Mouse (Mus musculus) left cerebral cortex, adult 8-10 months (tissue): ENCODE measurements around the gene Dnlz. TPM values are rescaled to one million over a fixed set of nuclear protein-coding genes. Genes with fewer than 3 reads are reported as not detected.

Source experiments
- DNase-seq, 2 experiments: peaks; one replicate each; pipeline ENCODE4 v3.0.0; 2022; ENCODE audit warnings: low spot score in 2 of 2
- total RNA-seq, 4 experiments: library from RNA; stranded (reverse); gene quantifications; 2 replicates each; pipeline ENCODE4 v1.2.4; 2022

Gene Dnlz
- total RNA-seq, 4 experiments from 2014 or later: 24.5 to 27.8 (median 26.1) TPM

- DNase-seq: no peak
Measured at GRCm38 (mm10) chr2:26357484-26357883, 5.6 kb upstream of the Dnlz start.

- no peak for DNase-seq
Measured at GRCm38 (mm10) chr2:26356678-26357077, 4.8 kb upstream of the Dnlz start.

GRCm38 (mm10) chr2:26356231-26356630 lies 4.3 kb upstream of the Dnlz start:
- DNase-seq: no peak

DNA sequence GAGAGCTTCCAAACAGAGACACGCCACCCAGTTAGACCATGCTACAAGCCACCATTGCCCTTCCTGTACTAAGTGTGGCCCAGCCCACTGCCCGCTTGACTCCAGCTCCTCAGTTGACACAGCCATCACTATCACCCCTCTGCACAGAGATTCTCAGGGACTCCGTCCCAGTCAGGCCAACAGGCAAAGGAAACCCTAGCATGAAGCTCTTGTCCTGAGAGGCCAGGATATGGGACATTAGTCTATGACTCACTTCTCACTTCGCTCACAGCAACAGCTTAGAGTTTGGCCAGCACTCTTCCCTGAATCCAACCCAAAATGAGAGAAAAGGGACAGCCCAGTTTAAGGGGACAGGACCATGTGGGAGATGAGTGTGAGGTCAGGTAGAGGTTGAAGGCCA lies 2.5 kb upstream of the Dnlz start:
- DNase-seq: no peak

DNA sequence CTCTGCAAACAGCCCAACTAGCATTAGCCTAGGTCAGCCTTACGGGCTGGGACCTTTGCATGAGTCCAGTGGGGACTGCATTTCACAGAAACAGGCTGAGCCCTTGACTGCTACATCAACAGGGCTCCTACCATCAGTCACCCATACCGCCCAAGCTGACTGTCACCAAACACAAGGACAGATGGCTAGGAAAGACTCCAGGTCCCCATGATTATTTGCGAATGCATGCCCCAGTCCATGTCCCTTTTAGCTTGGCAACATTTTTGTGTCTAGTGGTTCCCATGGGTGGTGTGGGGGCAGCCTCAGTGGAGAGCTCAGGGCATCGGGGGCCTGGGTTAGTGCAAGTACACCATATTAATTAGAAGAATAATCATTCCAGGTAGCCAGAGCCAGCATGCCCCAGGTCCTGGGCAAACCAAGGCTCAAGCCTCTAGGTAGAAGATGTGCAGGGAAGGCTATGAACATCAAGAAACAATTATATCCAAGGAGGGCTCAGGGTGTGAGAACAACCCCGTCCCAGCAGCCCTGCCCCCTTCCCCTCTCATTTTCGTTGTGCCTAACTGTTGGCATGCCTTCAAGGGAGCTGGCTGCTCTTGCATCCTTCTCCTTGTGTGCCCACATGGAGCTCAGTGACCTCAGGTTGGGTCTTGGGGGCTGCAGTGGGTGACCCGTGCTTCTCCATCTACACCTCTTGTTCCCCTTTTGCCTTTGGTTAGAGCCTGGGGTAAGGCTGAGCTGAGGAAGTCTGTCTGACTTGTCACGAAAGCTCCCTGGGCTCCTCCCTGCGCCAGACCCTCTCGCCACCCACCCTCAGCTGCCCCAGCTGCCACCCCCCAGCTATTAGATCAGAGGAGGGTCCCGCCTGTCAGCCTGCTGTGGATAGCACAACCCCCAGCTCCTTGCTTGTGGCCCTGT lies 1.4 kb upstream of the Dnlz start:
- DNase-seq: no peak

- DNase-seq: no peak
Measured at GRCm38 (mm10) chr2:26352291-26352910, 491 bp upstream of the Dnlz start.

- no peak for DNase-seq
Measured at GRCm38 (mm10) chr2:26348241-26348640, 3.7 kb downstream of the Dnlz start.

DNA sequence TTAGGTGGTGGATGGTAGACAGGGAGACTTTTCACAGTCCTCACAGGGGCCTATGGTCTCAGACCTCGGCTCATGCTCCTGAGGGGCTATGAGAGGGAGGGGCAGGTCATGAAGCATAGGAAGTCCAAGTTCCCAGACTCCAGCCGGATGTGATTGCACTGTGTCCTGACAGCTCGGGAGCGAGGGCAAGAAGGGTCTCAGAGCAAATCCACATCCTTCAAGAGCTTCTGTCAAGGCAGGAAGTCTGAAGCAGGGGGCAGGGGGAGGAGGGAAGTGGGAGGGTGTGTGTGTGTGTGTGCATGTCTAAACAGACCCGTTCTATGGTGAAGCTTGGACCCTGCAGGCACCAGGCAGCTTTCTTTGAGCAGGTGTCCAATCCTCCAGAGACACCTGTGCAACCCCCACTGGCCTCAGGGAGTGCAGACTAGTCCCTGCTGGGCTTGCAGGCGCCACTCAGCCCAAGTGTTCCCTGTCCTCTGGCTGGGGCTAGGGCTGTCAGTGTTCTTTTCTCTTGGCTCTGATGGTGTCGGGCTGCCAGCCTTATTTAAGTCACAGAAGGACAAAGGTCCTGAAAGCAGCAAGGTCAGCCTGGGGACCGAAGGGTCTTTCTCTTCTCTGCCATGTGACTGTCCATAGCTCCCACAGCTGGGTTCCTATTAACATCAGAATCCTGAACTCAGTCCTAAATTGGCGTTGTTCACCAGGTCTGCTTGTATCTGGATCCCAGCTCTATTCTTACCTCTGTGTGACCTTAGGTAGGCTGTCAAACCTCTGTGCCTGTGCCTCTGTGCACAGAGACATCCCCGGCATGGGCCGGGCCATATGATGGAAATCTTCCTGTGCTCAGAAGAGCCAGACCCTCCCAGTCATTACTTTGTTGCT lies 9.1 kb downstream of the Dnlz start:
- DNase-seq: no peak

- peak; percentile 64 to 91 for DNase-seq
Measured at GRCm38 (mm10) chr2:26342044-26342443, 9.9 kb downstream of the Dnlz start.

- DNase-seq: peak; percentile 52 to 66
Measured at GRCm38 (mm10) chr2:26341510-26341981, 10.4 kb downstream of the Dnlz start.

GRCm38 (mm10) chr2:26339204-26339551 lies 12.7 kb downstream of the Dnlz start:
- DNase-seq: no peak

- no peak for DNase-seq
Measured at GRCm38 (mm10) chr2:26338302-26339203, 13.4 kb downstream of the Dnlz start.

GRCm38 (mm10) chr2:26330702-26331101 lies 21.2 kb downstream of the Dnlz start:
- DNase-seq: no peak

DNA sequence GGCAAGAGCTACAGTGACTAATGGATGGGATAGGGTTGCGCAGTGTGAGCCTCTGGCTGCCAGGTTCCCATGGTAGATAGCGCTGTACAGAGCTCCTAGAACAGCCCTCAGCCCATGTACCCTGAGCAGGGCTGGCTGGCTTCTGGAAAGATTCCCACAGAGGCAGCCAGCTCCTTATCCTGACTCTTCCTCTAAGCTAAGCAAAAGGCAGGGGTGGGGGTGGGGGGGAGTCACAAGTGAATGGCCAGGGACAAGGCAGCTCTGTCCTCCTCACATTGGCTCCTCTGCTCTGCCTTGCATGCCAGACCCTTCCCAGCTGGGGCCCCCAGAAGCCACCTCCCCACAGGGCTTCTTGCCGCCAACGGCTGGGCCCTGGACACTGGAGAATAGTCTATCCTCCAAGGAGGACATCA lies 21.8 kb downstream of the Dnlz start:
- DNase-seq: no peak

DNA sequence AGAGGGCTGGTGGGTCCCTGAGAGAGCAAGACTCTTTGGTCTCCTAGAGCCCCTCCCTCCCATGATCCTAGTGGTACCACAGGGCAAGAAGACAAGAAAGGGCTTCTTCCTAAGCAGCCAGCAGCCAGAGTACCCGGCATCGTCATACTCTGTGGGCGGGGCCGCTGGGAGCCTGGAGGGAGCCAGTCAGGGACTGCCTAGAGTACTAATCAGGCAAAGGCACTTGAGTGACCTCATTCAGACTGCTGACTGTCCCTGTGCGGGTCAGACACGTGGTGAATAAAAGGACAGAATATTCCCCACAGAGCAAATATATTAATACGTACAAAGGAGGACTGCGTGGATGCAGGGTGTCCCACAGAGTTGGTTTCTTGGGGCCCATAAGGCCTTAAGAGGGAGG lies 22.5 kb downstream of the Dnlz start:
- peak in 1 of 2 experiments; percentile 67 for DNase-seq

DNA sequence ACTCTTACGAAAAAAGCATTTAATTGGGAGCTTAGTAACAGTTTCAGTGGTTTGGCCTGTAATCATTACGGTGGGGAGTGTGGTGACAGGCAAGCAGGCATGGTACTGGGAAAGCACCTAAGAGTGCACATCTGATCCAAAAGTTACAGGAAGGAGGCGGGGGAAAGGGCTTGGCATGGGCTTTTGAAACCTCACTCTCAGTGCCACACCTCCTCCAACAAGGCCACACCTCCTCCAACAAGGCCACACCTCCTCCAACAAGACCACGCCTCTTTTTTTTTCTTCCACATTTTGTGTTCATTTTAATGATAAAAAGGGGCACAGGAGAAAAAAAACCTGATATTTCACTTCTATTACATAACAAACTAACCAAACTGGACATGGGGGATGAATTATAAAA lies 24.1 kb downstream of the Dnlz start:
- DNase-seq: no peak

DNA sequence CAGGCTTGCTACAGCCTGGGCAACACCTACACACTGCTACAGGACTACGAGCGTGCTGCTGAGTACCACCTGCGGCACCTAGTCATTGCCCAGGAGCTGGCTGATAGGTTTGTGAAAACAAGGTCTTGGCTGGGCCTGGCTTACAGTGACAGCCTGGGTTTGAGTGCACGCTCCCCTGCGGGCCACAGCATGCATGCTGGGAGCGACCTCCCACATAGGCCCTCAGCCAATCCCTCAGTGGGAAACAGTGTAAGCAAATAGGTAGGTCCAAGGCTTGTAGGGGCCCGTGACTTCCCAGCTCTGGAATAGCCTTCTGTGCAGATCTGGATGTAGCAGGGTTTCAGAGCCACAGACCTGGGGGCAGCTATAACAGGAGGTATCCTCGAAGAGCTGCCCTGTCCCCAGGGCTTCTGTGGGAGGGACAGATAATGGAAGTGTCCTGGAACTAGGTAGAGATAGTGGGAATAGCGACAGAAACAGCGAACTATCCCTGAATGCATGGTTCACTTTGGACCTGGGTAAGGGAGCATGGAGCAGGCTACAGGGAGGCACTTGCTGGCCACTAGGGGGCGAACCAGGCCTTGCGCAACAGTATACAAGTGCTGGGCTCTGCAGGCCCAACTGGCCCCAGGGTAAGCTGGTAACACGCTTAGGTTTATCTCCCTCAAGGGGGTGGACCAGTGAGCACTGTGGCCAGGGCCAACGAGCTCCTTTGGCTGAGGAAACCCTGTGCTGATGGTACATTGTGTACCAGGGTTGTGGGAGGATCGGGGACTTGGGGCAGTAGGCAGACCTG lies 26.3 kb downstream of the Dnlz start:
- no peak for DNase-seq

- no peak for DNase-seq
Measured at GRCm38 (mm10) chr2:26324917-26325316, 27.0 kb downstream of the Dnlz start.

GRCm38 (mm10) chr2:26323589-26324325 lies 28.2 kb downstream of the Dnlz start:
- DNase-seq: no peak
